32 mouse cellular contexts compared by ENCODE assay signal in the genomic region with DNA sequence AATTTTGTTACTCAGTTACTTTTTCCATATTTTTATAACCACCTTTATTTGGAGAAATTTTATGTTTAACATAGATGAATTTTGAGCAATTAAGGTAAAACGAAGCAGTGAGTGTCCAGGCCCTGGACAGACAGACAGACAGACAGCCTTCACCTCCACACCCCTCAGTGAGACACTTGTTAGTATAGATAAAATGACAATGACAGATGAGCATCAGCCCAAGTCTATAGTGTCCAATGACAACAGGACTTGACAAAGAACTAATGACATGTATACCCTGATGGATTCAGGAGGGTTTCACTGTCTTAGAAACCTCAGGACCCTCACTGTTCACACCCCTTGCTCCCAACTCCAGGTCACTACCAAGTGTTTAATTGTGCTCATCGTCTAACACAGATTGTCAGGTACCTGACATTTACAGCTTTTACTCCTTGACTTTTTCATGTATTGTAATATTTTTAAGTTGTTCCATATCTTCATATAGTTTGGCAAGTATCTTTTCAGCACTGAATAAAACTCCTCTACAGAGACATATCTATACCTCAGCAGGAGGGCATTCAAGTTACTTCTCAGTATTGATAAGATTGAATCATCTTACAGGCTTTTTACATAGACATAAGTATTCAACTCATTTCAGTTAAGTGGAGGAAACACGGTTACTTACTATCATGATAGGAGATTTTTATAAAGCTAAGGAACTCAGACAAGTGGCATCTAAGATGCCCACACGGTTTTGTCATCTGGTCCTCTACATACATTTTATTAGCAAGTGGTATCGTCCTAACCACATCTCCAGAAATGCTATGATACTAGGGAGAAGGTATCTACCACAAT. TPM values are rescaled to one million over a fixed set of nuclear protein-coding genes. Genes with fewer than 3 reads are reported as not detected.
DNase-seq lines count a peak whose midpoint lies in the region; ATAC-seq and TF ChIP-seq lines count a peak whose summit lies in the region.
"Had no signal": no experiment of that assay in that cellular context is flagged by ENCODE, and none has a peak within 500 bp of the region (broad histone marks: within the 10 kb centered on the region; RNA-seq: fewer than 3 reads in every experiment).

No protein-coding gene starts in this region.

- no peak overlapping the region for H3K4me3 ChIP-seq in liver, embryonic 11.5 days (ENCODE audit: low read depth, low read length)
- H3K4me3 ChIP-seq in liver, embryonic 14.5 days (ENCODE audit: insufficient read depth in 1 of 2, low read depth in 2 of 2, low read length in 2 of 2): no peak overlapping the region
- H3K4me3 ChIP-seq: embryonic facial prominence, embryonic 15.5 days; forebrain, embryonic 12.5 days; heart, embryonic 12.5 days; hindbrain, embryonic 12.5 days had no signal

- 69% methylated on average over 5 of the region's 5 CpGs for WGBS in liver, embryonic 11.5 days
- 39% methylated on average over 5 of the region's 5 CpGs for WGBS in liver, embryonic 14.5 days (ENCODE audit: insufficient replicate concordance)

- no peaks in the 10 kb centered on the region; the same call in 1 of the 2 replicates for H3K4me1 ChIP-seq in liver, embryonic 11.5 days (replicated peaks; ENCODE audit: control insufficient read depth, insufficient read depth, low read length)
- H3K4me1 ChIP-seq in liver, embryonic 14.5 days (replicated peaks; ENCODE audit: control insufficient read depth in 2 of 2, insufficient read depth in 2 of 2, low read length in 1 of 2): peaks cover 10 to 14% of the 10 kb centered on the region in 2 experiments
- H3K4me1 ChIP-seq: embryonic facial prominence, embryonic 15.5 days; forebrain, embryonic 12.5 days; heart, embryonic 12.5 days; hindbrain, embryonic 12.5 days had no signal

- H3K4me2 ChIP-seq in liver, embryonic 11.5 days: peak overlapping the region; percentile 10; the same call in 1 of the 2 replicates
- peak overlapping the region; percentile 39 for H3K4me2 ChIP-seq in liver, embryonic 14.5 days (ENCODE audit: low read depth)
- H3K4me2 ChIP-seq: embryonic facial prominence, embryonic 15.5 days; forebrain, embryonic 12.5 days; heart, embryonic 12.5 days; hindbrain, embryonic 12.5 days had no signal

- peak; percentile 82 for ATAC-seq in liver, embryonic 11.5 days (replicated peaks; ENCODE audit: low FRiP score)
- peak; percentile 53 for ATAC-seq in erythroblast, adult 5-6 weeks (replicated peaks; ENCODE audit: low FRiP score, poor library complexity, severe bottlenecking)
- ATAC-seq in liver, embryonic 14.5 days (ENCODE audit: insufficient read depth): peak; percentile 84
- peak; percentile 68 for ATAC-seq in megakaryocyte progenitor cell, adult 5-6 weeks (replicated peaks; ENCODE audit: poor library complexity)
- ATAC-seq: activated CD4-positive, CD25-positive, alpha-beta regulatory T cell, adult 4 months; CD4-positive, CD25-positive, alpha-beta regulatory T cell, adult 4 months; forebrain, embryonic 16.5 days; hindbrain, embryonic 16.5 days; Patski had no signal

- H3K36me3 ChIP-seq in liver, embryonic 11.5 days (ENCODE audit: control insufficient read depth, insufficient read depth, low read length): no peaks in the 10 kb centered on the region
- no peaks in the 10 kb centered on the region for H3K36me3 ChIP-seq in liver, embryonic 14.5 days (replicated peaks; ENCODE audit: control insufficient read depth, insufficient read depth, low read depth)
- H3K36me3 ChIP-seq: embryonic facial prominence, embryonic 15.5 days; forebrain, embryonic 12.5 days; heart, embryonic 12.5 days; hindbrain, embryonic 12.5 days had no signal

- TF ChIP-seq EP300 in liver, embryonic 14.5 days (IDR thresholded peaks at IDR 0.05; ENCODE audit: low read depth): no peak

- peak overlapping the region; percentile 6; the same call in 1 of the 2 replicates for H3K27ac ChIP-seq in liver, embryonic 11.5 days (ENCODE audit: low read depth, low read length)
- H3K27ac ChIP-seq in liver, embryonic 14.5 days: peak overlapping the region; percentile 64
- H3K27ac ChIP-seq: embryonic facial prominence, embryonic 15.5 days; forebrain, embryonic 12.5 days; hindbrain, embryonic 12.5 days had no signal

- TF ChIP-seq CTCF in liver, embryonic 14.5 days (IDR thresholded peaks at IDR 0.05; ENCODE audit: low read depth): no peak

- no peaks in the 10 kb centered on the region for H3K9me3 ChIP-seq in liver, embryonic 11.5 days (ENCODE audit: control insufficient read depth, low read length)
- no peaks in the 10 kb centered on the region for H3K9me3 ChIP-seq in liver, embryonic 14.5 days (ENCODE audit: control insufficient read depth, low read length)
- H3K9me3 ChIP-seq: embryonic facial prominence, embryonic 15.5 days; forebrain, embryonic 12.5 days; heart, embryonic 12.5 days; hindbrain, embryonic 12.5 days had no signal

- no peak overlapping the region for H3K9ac ChIP-seq in liver, embryonic 11.5 days (ENCODE audit: low read depth, low read length)
- H3K9ac ChIP-seq in liver, embryonic 14.5 days (replicated peaks): no peak overlapping the region
- H3K9ac ChIP-seq: embryonic facial prominence, embryonic 15.5 days; forebrain, embryonic 12.5 days; heart, embryonic 12.5 days; hindbrain, embryonic 12.5 days had no signal

- no peaks in the 10 kb centered on the region for H3K27me3 ChIP-seq in liver, embryonic 11.5 days (replicated peaks; ENCODE audit: control insufficient read depth, insufficient read depth, low read length)
- no peaks in the 10 kb centered on the region for H3K27me3 ChIP-seq in liver, embryonic 14.5 days (ENCODE audit: control insufficient read depth, insufficient read depth, low read length)
- H3K27me3 ChIP-seq: embryonic facial prominence, embryonic 15.5 days; forebrain, embryonic 12.5 days; heart, embryonic 12.5 days; hindbrain, embryonic 12.5 days; Patski had no signal

- DNase-seq in liver, embryonic 11.5 days (ENCODE audit: low spot score): no peak
- DNase-seq in liver: no peak
- peak in 1 of 3 experiments; percentile 9 for DNase-seq in liver, embryonic 14.5 days (ENCODE audit: low read depth in 3 of 3, low spot score in 3 of 3)
- no peak for DNase-seq in right cerebral cortex, postnatal 36 days (ENCODE audit: low spot score in 2 of 2)
- DNase-seq in layer of hippocampus, postnatal 14 days (ENCODE audit: low spot score in 2 of 2): no peak
- DNase-seq in right cerebral cortex, postnatal 25 days: no peak
- DNase-seq: adrenal gland, postnatal 25 days; B cell, adult 2 months; cerebellum, adult 11 months; cerebellum, adult 8-10 months; cerebellum, postnatal 14 days; embryo, embryonic 11 days; gastrocnemius, postnatal 10 days; heart, postnatal 36 days had no signal

RNA-seq across cellular contexts. Expression of a gene that starts 59.8 kb away (rescaled TPM):
- not detected in 2 replicates for polyA plus RNA-seq in liver, embryonic 11.5 days (2014; fragmentation: Nextera tagmentation; extraction: Ambion mirVana)
- not detected in 2 replicates for total RNA-seq in erythroblast, adult 5-6 weeks (2015; ENCODE audit: low replicate concordance)
- not detected in 2 replicates for total RNA-seq in erythroblast, adult 5-6 weeks (2017; ENCODE audit: low replicate concordance)
- not detected in 2 replicates for polyA plus RNA-seq in liver, embryonic 14.5 days (2012; rRNA removed)
- 0.25 TPM in 1 of 2 replicates, not detected in the other for polyA plus RNA-seq in liver, embryonic 14.5 days (2014; fragmentation: Nextera tagmentation; extraction: Ambion mirVana)
- not detected in 2 replicates for total RNA-seq in megakaryocyte progenitor cell, adult 5-6 weeks (2015)
- total RNA-seq in megakaryocyte progenitor cell, adult 5-6 weeks (2017): not detected in 2 replicates
- not detected for total RNA-seq in layer of hippocampus, postnatal 14 days (2021)
- total RNA-seq: adrenal gland, adult 18-20 months; adrenal gland, postnatal 25 days; common myeloid progenitor, adult 5-6 weeks; gastrocnemius, postnatal 10 days; granulocyte monocyte progenitor cell, adult 5-6 weeks; heart, adult 8-10 months; heart, postnatal 36 days had no signal
- polyA plus RNA-seq: activated CD4-positive, CD25-positive, alpha-beta regulatory T cell, adult 4 months; CD4-positive, CD25-positive, alpha-beta regulatory T cell, adult 4 months; embryonic facial prominence, embryonic 11.5 days; embryonic facial prominence, embryonic 15.5 days; forebrain, embryonic 12.5 days; forebrain, embryonic 16.5 days; frontal cortex, adult 2 months; heart, embryonic 12.5 days; heart, embryonic 16.5 days; hindbrain, embryonic 12.5 days; hindbrain, embryonic 16.5 days; Patski had no signal
